Mouse (Mus musculus) embryonic facial prominence, embryonic 14.5 days (tissue): Measurements from ENCODE around the gene Zfp740. TPM values are rescaled to one million over a fixed set of nuclear protein-coding genes. Genes with fewer than 3 reads are reported as not detected.

ENCODE experiments used
- polyA plus RNA-seq: library from polyadenylated mRNA; unstranded; fragments of >200 nt; fragmentation: Nextera tagmentation; extraction: Ambion mirVana; gene quantifications from 2 replicates; pipeline ENCODE4 v1.2.1, GENCODE M21; 2014

Gene Zfp740
- polyA plus RNA-seq, 1 experiment from 2014 or later = 48.6 TPM

Other genes starting within 250 kb of the Zfp740 start
- 0.25 and 1.7 TPM in 2 replicates for gene Krt78, start 249.0 kb upstream of the Zfp740 start, polyA plus RNA-seq
- gene Krt8, start 198.8 kb upstream of the Zfp740 start, polyA plus RNA-seq = 69.1 and 105 TPM in 2 replicates
- 61.0 and 70.0 TPM in 2 replicates for gene Krt18, start 175.1 kb upstream of the Zfp740 start, polyA plus RNA-seq
- gene Eif4b, start 129.5 kb upstream of the Zfp740 start, polyA plus RNA-seq = 123 and 141 TPM in 2 replicates
- 45.9 and 56.4 TPM in 2 replicates for gene Tns2, start 102.8 kb upstream of the Zfp740 start, polyA plus RNA-seq
- 19.2 TPM in 2 replicates for gene Spryd3, start 67.0 kb upstream of the Zfp740 start, polyA plus RNA-seq
- gene Igfbp6, start 58.9 kb upstream of the Zfp740 start, polyA plus RNA-seq = 15.0 and 20.1 TPM in 2 replicates
- gene Soat2, start 52.7 kb upstream of the Zfp740 start, polyA plus RNA-seq = 0.17 and 0.63 TPM in 2 replicates
- 63.6 and 66.8 TPM in 2 replicates for gene Csad, start 1.5 kb downstream of the Zfp740 start, polyA plus RNA-seq
- 2.1 and 4.1 TPM in 2 replicates for gene Itgb7, start 28.7 kb downstream of the Zfp740 start, polyA plus RNA-seq
- 73.8 and 75.3 TPM in 2 replicates for gene Rarg, start 54.3 kb downstream of the Zfp740 start, polyA plus RNA-seq
- 0.71 and 1.1 TPM in 2 replicates for gene Gm9918, start 67.3 kb downstream of the Zfp740 start, polyA plus RNA-seq
- 64.6 and 67.2 TPM in 2 replicates for gene Mfsd5, start 76.2 kb downstream of the Zfp740 start, polyA plus RNA-seq
- gene Espl1, start 93.0 kb downstream of the Zfp740 start, polyA plus RNA-seq = 22.4 and 24.0 TPM in 2 replicates
- gene Pfdn5, start 122.9 kb downstream of the Zfp740 start, polyA plus RNA-seq = 466 and 478 TPM in 2 replicates
- 79.0 and 83.2 TPM in 2 replicates for gene Myg1, start 128.5 kb downstream of the Zfp740 start, polyA plus RNA-seq
- 52.5 and 60.5 TPM in 2 replicates for gene Aaas, start 147.5 kb downstream of the Zfp740 start, polyA plus RNA-seq
- gene Sp7, start 163.9 kb downstream of the Zfp740 start, polyA plus RNA-seq = 31.2 and 45.0 TPM in 2 replicates
- 15.5 and 16.5 TPM in 2 replicates for gene Sp1, start 202.9 kb downstream of the Zfp740 start, polyA plus RNA-seq
- 0.26 and 0.96 TPM in 2 replicates for gene Amhr2, start 242.1 kb downstream of the Zfp740 start, polyA plus RNA-seq